Mouse (Mus musculus): Measurements from ENCODE around the gene Ube2e1.
"Not testable (repeated sequence)": the region's sequence is repeated elsewhere in the genome, so short reads cannot be mapped to it uniquely, and the experiment has no call there.

Gene Ube2e1

GRCm38 (mm10) chr14:18326968-18327672 lies 4.5 kb downstream of the Ube2e1 start:
- DNase-seq (ENCODE audit: low read depth, low spot score) = no peak

- no peak for DNase-seq (ENCODE audit: low read depth, low spot score)
Observed at GRCm38 (mm10) chr14:18317457-18318411, 13.9 kb downstream of the Ube2e1 start.

- no peak for DNase-seq (ENCODE audit: low read depth, low spot score)
Observed at GRCm38 (mm10) chr14:18304165-18304564, 27.5 kb downstream of the Ube2e1 start.

- no peak for DNase-seq (ENCODE audit: low read depth, low spot score)
Observed at GRCm38 (mm10) chr14:18303262-18303661, 28.4 kb downstream of the Ube2e1 start.

GRCm38 (mm10) chr14:18302750-18303149 lies 28.9 kb downstream of the Ube2e1 start:
- DNase-seq (ENCODE audit: low read depth, low spot score) = no peak

GRCm38 (mm10) chr14:18301591-18301990 lies 30.1 kb downstream of the Ube2e1 start:
- DNase-seq (ENCODE audit: low read depth, low spot score) = no peak

- no peak for DNase-seq (ENCODE audit: low read depth, low spot score)
Observed at GRCm38 (mm10) chr14:18300676-18301075, 31.0 kb downstream of the Ube2e1 start.

- DNase-seq (ENCODE audit: low read depth, low spot score) = no peak
Observed at GRCm38 (mm10) chr14:18298874-18299273, 32.8 kb downstream of the Ube2e1 start.

- no peak for DNase-seq (ENCODE audit: low read depth, low spot score)
Observed at GRCm38 (mm10) chr14:18297441-18297840, 34.2 kb downstream of the Ube2e1 start.

GRCm38 (mm10) chr14:18292578-18292977 lies 39.1 kb downstream of the Ube2e1 start:
- no peak for DNase-seq (ENCODE audit: low read depth, low spot score)

- DNase-seq (ENCODE audit: low read depth, low spot score) = no peak
Observed at GRCm38 (mm10) chr14:18292111-18292510, 39.5 kb downstream of the Ube2e1 start.

- no peak for DNase-seq (ENCODE audit: low read depth, low spot score)
Observed at GRCm38 (mm10) chr14:18287391-18287790, 44.3 kb downstream of the Ube2e1 start.

GRCm38 (mm10) chr14:18286441-18286840 lies 45.2 kb downstream of the Ube2e1 start:
- no peak for DNase-seq (ENCODE audit: low read depth, low spot score)

GRCm38 (mm10) chr14:18285476-18285875 lies 46.2 kb downstream of the Ube2e1 start:
- DNase-seq (ENCODE audit: low read depth, low spot score) = no peak

- no peak for DNase-seq (ENCODE audit: low read depth, low spot score)
Observed at GRCm38 (mm10) chr14:18284581-18284980, 47.1 kb downstream of the Ube2e1 start.

- DNase-seq (ENCODE audit: low read depth, low spot score) = no peak
Observed at GRCm38 (mm10) chr14:18280375-18280774, 51.3 kb downstream of the Ube2e1 start.

GRCm38 (mm10) chr14:18274526-18274925 lies 57.1 kb downstream of the Ube2e1 start:
- no peak for DNase-seq (ENCODE audit: low read depth, low spot score)

- no peak for DNase-seq (ENCODE audit: low read depth, low spot score)
Observed at GRCm38 (mm10) chr14:18271666-18272065, 60.0 kb downstream of the Ube2e1 start.

- peak; percentile 98 for DNase-seq (ENCODE audit: low read depth, low spot score)
Observed at GRCm38 (mm10) chr14:18270529-18271441, 60.9 kb downstream of the Ube2e1 start, which contains the start of the genes Nkiras1 and Rpl15. Gene Nkiras1, plus strand, starts transcription at chr14:18271136. Gene Rpl15, minus strand, starts transcription at chr14:18271391.

- DNase-seq (ENCODE audit: low read depth, low spot score) = not testable (repeated sequence)
Observed at GRCm38 (mm10) chr14:18269947-18270528, 61.6 kb downstream of the Ube2e1 start.

- DNase-seq (ENCODE audit: low read depth, low spot score) = no peak
Observed at GRCm38 (mm10) chr14:18263427-18263826, 68.2 kb downstream of the Ube2e1 start.

Measured in forelimb bud, embryonic 11.5 days (tissue).